Mouse (Mus musculus) natural killer cell, adult 2 months (primary cell): ENCODE data around the gene Cobl.

ENCODE experiments used
- DNase-seq, 2 experiments: peaks; one replicate each; pipeline ENCODE4 v3.0.0; 2022; ENCODE audit warnings: low spot score in 2 of 2

Gene Cobl

GRCm38 (mm10) chr11:12464181-12465162 lies at the start of gene Cobl:
Gene Cobl (minus strand): TSS chr11:12464960.
- no peak for DNase-seq

- DNase-seq = no peak
Observed at GRCm38 (mm10) chr11:12513796-12514195, 49.0 kb upstream of the Cobl start.

DNA sequence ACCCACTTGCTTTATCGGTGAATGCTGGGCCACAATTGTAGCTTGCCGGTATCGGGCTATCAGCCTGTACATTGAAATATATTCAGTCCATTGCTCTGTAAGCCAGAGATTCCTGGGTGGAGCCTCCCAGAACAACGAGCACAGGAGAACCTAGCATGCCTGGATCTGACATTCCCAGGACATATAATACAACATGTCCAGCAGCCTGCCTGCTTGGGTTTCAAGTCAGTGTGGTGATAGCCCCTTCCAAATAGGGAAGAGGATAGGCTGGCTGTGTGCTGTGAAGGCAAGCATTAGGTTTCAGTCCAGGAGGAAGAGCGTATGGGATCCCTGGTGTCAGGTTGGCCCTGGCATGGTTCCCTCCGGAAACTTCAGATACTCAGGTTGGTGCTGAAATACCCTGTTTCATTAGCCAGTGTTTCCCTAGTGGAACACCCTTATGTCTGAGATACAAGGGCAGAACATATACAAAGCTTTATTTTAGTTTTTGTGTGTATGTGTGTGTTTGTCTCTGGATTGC lies 41.7 kb upstream of the Cobl start:
- no peak for DNase-seq

GRCm38 (mm10) chr11:12503756-12504155 lies 39.0 kb upstream of the Cobl start:
- no peak for DNase-seq

- no peak for DNase-seq
Observed at GRCm38 (mm10) chr11:12501721-12502120, 37.0 kb upstream of the Cobl start.

- no peak for DNase-seq
Observed at GRCm38 (mm10) chr11:12493791-12494190, 29.0 kb upstream of the Cobl start.

DNA sequence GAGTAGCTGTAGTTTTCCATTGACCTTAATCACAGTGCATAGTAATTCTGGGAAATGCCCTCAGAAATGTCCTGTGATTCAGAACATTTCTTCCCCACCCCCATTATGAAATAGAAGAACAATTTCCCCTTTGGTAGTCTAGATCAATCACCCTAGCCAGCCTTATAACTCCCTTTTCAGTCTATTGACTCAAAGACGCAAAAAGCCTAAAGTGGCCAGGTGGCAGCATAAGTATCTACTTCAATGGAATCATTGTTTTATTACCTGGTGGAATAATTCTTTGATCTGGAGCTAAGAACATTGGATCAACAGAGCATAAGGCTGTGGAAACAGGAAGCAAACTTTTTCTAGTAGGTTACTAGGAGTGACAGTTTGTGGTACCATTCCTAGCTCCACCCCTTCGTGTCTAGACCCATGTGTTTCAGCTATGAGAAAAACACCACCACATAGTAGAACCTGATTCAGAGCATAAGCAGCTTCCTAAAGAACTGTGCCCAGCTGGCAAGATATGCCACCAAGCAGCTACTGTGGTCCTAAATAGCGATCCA lies 15.2 kb upstream of the Cobl start:
- DNase-seq = no peak

- no peak for DNase-seq
Observed at GRCm38 (mm10) chr11:12474299-12474935, 9.7 kb upstream of the Cobl start.

GRCm38 (mm10) chr11:12473625-12474298 lies 9.0 kb upstream of the Cobl start:
- DNase-seq = no peak

- no peak for DNase-seq
Observed at GRCm38 (mm10) chr11:12469638-12470037, 4.9 kb upstream of the Cobl start.

- no peak for DNase-seq
Observed at GRCm38 (mm10) chr11:12468661-12469060, 3.9 kb upstream of the Cobl start.

DNA sequence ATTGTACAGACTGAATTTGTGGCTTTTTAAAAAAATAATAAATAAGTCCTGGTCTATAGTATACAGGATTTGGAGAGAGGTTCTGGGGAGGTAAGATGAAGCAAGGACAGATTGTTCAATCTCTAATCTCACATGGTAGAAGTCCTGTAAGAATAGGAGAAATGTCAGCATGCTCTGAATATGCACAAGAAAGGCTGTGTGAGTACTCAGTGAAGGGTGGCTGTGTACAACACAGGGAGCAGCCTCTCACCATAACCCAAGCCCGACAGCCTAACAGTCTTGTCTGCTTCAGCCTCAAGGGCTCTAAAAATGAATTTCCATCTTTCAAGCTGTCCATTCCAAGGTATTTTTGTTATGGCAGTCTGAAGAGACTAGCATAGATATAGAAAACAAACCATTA lies 3.1 kb upstream of the Cobl start:
- no peak for DNase-seq

GRCm38 (mm10) chr11:12467217-12467616 lies 2.5 kb upstream of the Cobl start:
- no peak for DNase-seq

DNA sequence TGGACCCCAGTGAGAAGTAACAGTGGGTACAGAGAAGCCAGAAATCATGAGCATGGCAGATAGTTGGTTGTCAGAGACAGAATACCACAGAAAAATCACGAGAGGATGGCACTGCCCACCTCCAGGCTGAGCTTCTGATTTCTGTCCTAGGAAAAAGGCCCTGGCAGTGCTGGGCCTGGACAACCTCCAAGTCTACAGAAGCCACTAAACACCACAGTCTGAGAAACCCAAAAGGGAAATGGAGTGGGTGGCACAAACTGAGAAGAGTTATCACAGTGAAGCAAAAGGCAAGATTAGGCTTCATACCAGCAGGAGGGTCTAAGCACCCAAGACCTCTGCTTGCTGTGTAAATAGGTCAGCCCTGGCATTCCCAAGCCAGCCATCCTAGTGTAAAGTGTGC lies 1.8 kb upstream of the Cobl start:
- no peak for DNase-seq

DNA sequence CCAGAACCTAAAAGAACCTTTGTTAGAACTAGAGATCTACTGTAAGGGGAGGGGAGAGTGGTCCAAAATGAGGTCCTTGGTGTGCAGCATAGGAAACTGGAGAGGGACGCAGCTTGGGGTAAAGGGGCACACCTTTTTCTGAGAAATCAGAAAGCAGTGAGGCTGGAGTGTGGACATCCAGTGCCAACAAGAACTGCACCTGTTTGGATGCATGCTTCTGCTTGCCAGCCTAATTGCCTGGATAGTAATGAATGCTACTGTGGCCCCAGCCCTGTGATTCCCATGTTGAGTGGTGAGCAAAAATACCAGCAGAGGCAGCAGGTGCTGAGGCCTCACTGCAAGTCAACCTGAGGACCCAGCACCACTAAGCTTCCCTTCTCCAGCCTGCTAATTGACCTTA lies 469 bp upstream of the Cobl start:
- no peak for DNase-seq

DNA sequence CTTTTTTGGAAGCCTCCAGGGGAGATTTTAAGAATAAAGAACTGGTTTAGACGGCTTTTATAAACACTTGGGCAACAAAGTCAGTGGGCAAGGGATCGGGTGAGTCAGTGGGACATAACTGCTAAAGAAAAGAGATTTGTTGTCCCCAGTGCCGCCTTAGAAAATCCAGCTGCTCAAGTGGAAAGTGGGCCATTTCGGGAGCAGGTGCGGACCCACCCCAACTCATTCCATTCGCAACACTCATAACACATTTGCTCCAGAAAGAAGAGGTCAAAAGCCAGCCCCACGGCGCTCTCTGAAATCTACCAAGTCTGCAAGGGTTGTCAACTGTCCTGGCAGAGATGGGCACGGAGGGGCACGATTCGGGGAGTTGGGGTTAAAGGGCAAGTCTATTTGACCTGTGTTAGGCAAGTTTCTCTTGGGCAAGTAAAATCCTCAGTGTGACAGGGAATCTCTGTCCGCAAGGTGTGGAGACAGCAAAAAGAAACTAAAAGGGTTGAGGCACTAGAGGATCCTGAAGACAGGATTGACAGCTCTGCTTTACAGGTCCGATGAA lies 1.1 kb downstream of the Cobl start:
- no peak for DNase-seq

- no peak for DNase-seq
Observed at GRCm38 (mm10) chr11:12459781-12460581, 4.8 kb downstream of the Cobl start.

DNA sequence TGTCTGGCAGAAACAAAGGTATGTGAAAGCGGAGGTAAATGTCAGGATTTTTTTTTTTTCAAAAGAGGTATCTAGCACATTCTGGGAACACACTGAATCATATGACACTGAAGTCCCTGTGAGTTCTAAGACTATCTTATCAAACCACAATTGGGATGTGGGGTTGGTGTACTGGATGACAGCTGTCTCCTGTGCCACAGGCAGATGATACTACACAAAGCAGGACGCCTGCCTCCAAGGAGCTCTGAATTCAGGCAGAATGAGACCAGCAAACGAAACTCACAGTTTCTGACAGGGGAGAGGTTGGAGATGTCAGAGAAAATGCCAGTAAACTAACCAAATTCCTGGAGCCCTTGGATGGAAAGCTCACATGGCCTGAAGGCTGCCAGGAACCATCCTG lies 5.9 kb downstream of the Cobl start:
- no peak for DNase-seq

GRCm38 (mm10) chr11:12458392-12458791 lies 6.4 kb downstream of the Cobl start:
- DNase-seq = no peak

DNA sequence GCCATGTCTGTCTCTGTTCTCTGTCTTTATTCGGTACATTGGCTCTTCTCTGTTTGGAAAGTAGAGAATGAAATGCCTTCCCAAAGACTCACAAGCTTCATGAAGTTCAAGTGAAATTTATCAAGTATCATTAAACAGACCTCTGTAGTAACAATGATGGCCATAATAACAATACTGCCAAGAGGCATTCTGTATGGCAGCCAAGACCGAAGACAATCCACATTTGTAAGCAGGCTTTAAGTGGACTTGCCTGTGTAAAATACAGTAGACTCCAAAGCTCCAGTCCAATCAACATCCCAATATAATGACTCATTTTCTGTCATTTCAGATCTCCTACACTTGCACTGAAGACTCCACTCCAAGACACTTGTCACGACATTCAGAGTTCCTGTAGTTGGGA lies 16.7 kb downstream of the Cobl start:
- DNase-seq = no peak

DNA sequence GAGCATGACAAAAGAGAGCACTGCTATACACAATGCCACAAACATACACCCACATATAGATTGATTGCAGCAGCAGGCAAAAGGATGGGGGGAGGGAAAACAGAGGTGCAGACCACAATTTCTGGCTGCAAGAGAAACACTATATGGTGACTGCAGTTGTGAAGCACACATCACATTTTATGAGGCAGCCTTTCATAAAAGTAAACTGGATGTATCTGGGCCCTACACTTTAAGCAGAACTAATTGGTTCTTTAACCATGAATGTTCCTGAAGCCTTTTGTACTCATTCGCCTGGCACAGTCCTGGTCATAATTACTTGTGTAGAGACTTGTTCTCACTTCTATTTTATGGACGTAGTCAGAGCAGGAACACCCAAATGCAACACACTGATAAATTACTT lies 19.5 kb downstream of the Cobl start:
- no peak for DNase-seq
